Mouse (Mus musculus): Measurements from ENCODE around the gene Idh3a. TPM values are rescaled to one million over a fixed set of nuclear protein-coding genes. Genes with fewer than 3 reads are reported as not detected.
A peak's percentile ranks its signal among the peaks of the same experiment; 100 is the strongest.
"Not testable (repeated sequence)": the region's sequence is repeated elsewhere in the genome, so short reads cannot be mapped to it uniquely, and the experiment has no call there.

Idh3a gene
- polyA plus RNA-seq, 1 experiment from 2014 or later, result 122 TPM

GRCm38 (mm10) chr9:54583712-54584111 lies 2.4 kb upstream of the Idh3a start:
- H3K9ac ChIP-seq (ENCODE audit: low read length), result no peak overlapping the region
- H3K9me3 ChIP-seq (ENCODE audit: control insufficient read depth, low read length), result no peaks in the 10 kb centered on the region
- no peak overlapping the region for H3K27ac ChIP-seq (ENCODE audit: low read depth, low read length)
- ATAC-seq (ENCODE audit: low FRiP score) (no peak), DNase-seq (ENCODE audit: low spot score, missing footprints) (no peak)
- H3K27me3 ChIP-seq (ENCODE audit: control insufficient read depth, insufficient read depth, low read length), result no peaks in the 10 kb centered on the region
- WGBS, result 70% methylated on average over 1 of the region's 1 CpGs
- H3K36me3 ChIP-seq (ENCODE audit: control insufficient read depth, insufficient read depth, low read length), result no peaks in the 10 kb centered on the region
- no peak overlapping the region for H3K4me2 ChIP-seq
- H3K4me1 ChIP-seq (ENCODE audit: control insufficient read depth, insufficient read depth, low read length), result peaks cover 6% of the 10 kb centered on the region; the same call in 1 of the 2 replicates
- no peak overlapping the region for H3K4me3 ChIP-seq (ENCODE audit: low read depth, low read length)

- 86% methylated on average over 2 of the region's 2 CpGs for WGBS
- not testable (repeated sequence) for DNase-seq (ENCODE audit: low spot score, missing footprints); H3K36me3 ChIP-seq (ENCODE audit: control insufficient read depth, insufficient read depth, low read length); H3K4me1 ChIP-seq (ENCODE audit: control insufficient read depth, insufficient read depth, low read length); H3K9me3 ChIP-seq (ENCODE audit: control insufficient read depth, low read length); H3K27me3 ChIP-seq (ENCODE audit: control insufficient read depth, insufficient read depth, low read length); H3K4me3 ChIP-seq (ENCODE audit: low read depth, low read length); H3K9ac ChIP-seq (ENCODE audit: low read length); ATAC-seq (ENCODE audit: low FRiP score); H3K27ac ChIP-seq (ENCODE audit: low read depth, low read length); H3K4me2 ChIP-seq
These were observed 2.0 kb upstream of the Idh3a start for GRCm38 (mm10) chr9:54584127-54584526.

- Histone ChIP-seq H3K4me3 (ENCODE audit: low read depth, low read length) (peak overlapping the region; percentile 77), H3K27ac (ENCODE audit: low read depth, low read length) (no peak overlapping the region), H3K4me2 (peak overlapping the region; percentile 42), H3K27me3 (ENCODE audit: control insufficient read depth, insufficient read depth, low read length) (no peaks in the 10 kb centered on the region), H3K4me1 (ENCODE audit: control insufficient read depth, insufficient read depth, low read length) (peaks cover 6% of the 10 kb centered on the region; the same call in 1 of the 2 replicates), H3K36me3 (ENCODE audit: control insufficient read depth, insufficient read depth, low read length) (no peaks in the 10 kb centered on the region), H3K9me3 (ENCODE audit: control insufficient read depth, low read length) (no peaks in the 10 kb centered on the region), H3K9ac (ENCODE audit: low read length) (peak overlapping the region; percentile 52)
- DNase-seq (ENCODE audit: low spot score, missing footprints) (no peak), ATAC-seq (ENCODE audit: low FRiP score) (peak; percentile 47)
- WGBS, result 32% methylated on average over 5 of the region's 5 CpGs
These were observed 315 bp upstream of the Idh3a start for GRCm38 (mm10) chr9:54585839-54586198.

GRCm38 (mm10) chr9:54587863-54588262 lies 1.7 kb downstream of the Idh3a start:
- DNase-seq (ENCODE audit: low spot score, missing footprints) (no peak), ATAC-seq (ENCODE audit: low FRiP score) (no peak)
- H3K27me3 ChIP-seq (ENCODE audit: control insufficient read depth, insufficient read depth, low read length), result no peaks in the 10 kb centered on the region
- H3K27ac ChIP-seq (ENCODE audit: low read depth, low read length), result no peak overlapping the region
- no peak overlapping the region for H3K4me2 ChIP-seq
- peaks cover 6% of the 10 kb centered on the region; the same call in 1 of the 2 replicates for H3K4me1 ChIP-seq (ENCODE audit: control insufficient read depth, insufficient read depth, low read length)
- H3K9me3 ChIP-seq (ENCODE audit: control insufficient read depth, low read length), result no peaks in the 10 kb centered on the region
- 36% methylated on average over 4 of the region's 4 CpGs for WGBS
- H3K36me3 ChIP-seq (ENCODE audit: control insufficient read depth, insufficient read depth, low read length), result peaks cover 6% of the 10 kb centered on the region; the same call in 1 of the 2 replicates
- H3K9ac ChIP-seq (ENCODE audit: low read length), result no peak overlapping the region
- no peak overlapping the region for H3K4me3 ChIP-seq (ENCODE audit: low read depth, low read length)

GRCm38 (mm10) chr9:54593652-54594051 lies 7.5 kb downstream of the Idh3a start:
- H3K27me3 ChIP-seq (ENCODE audit: control insufficient read depth, insufficient read depth, low read length); H3K27ac ChIP-seq (ENCODE audit: low read depth, low read length); H3K9me3 ChIP-seq (ENCODE audit: control insufficient read depth, low read length); DNase-seq (ENCODE audit: low spot score, missing footprints); H3K4me3 ChIP-seq (ENCODE audit: low read depth, low read length); ATAC-seq (ENCODE audit: low FRiP score); H3K9ac ChIP-seq (ENCODE audit: low read length); H3K4me1 ChIP-seq (ENCODE audit: control insufficient read depth, insufficient read depth, low read length); H3K4me2 ChIP-seq: not testable (repeated sequence)
- peaks cover 15% of the 10 kb centered on the region for H3K36me3 ChIP-seq (ENCODE audit: control insufficient read depth, insufficient read depth, low read length)
- WGBS, result 69% methylated on average over 4 of the region's 4 CpGs

- Histone ChIP-seq H3K27ac (ENCODE audit: low read depth, low read length) (no peak overlapping the region), H3K4me1 (ENCODE audit: control insufficient read depth, insufficient read depth, low read length) (no peaks in the 10 kb centered on the region), H3K36me3 (ENCODE audit: control insufficient read depth, insufficient read depth, low read length) (peaks cover 24% of the 10 kb centered on the region), H3K4me2 (no peak overlapping the region), H3K4me3 (ENCODE audit: low read depth, low read length) (no peak overlapping the region), H3K9me3 (ENCODE audit: control insufficient read depth, low read length) (no peaks in the 10 kb centered on the region), H3K9ac (ENCODE audit: low read length) (no peak overlapping the region), H3K27me3 (ENCODE audit: control insufficient read depth, insufficient read depth, low read length) (no peaks in the 10 kb centered on the region)
- ATAC-seq (ENCODE audit: low FRiP score) (no peak), DNase-seq (ENCODE audit: low spot score, missing footprints) (no peak)
- 94% methylated on average over 15 of the region's 15 CpGs for WGBS
These were observed 10.8 kb downstream of the Idh3a start for GRCm38 (mm10) chr9:54596752-54597465.

GRCm38 (mm10) chr9:54602386-54602785 lies 16.3 kb downstream of the Idh3a start:
- Histone ChIP-seq H3K4me3 (ENCODE audit: low read depth, low read length) (no peak overlapping the region), H3K36me3 (ENCODE audit: control insufficient read depth, insufficient read depth, low read length) (peaks cover 14% of the 10 kb centered on the region; the same call in 1 of the 2 replicates), H3K27ac (ENCODE audit: low read depth, low read length) (no peak overlapping the region), H3K27me3 (ENCODE audit: control insufficient read depth, insufficient read depth, low read length) (no peaks in the 10 kb centered on the region), H3K4me1 (ENCODE audit: control insufficient read depth, insufficient read depth, low read length) (no peaks in the 10 kb centered on the region), H3K9ac (ENCODE audit: low read length) (peak overlapping the region; percentile 17; the same call in 1 of the 2 replicates), H3K9me3 (ENCODE audit: control insufficient read depth, low read length) (no peaks in the 10 kb centered on the region), H3K4me2 (no peak overlapping the region)
- ATAC-seq (ENCODE audit: low FRiP score) (no peak), DNase-seq (ENCODE audit: low spot score, missing footprints) (no peak)
- WGBS, result 73% methylated on average over 2 of the region's 2 CpGs

- H3K4me2 ChIP-seq, result no peak overlapping the region
- DNase-seq (ENCODE audit: low spot score, missing footprints) (no peak), ATAC-seq (ENCODE audit: low FRiP score) (no peak)
- H3K9me3 ChIP-seq (ENCODE audit: control insufficient read depth, low read length), result no peaks in the 10 kb centered on the region
- H3K36me3 ChIP-seq (ENCODE audit: control insufficient read depth, insufficient read depth, low read length), result peaks cover 11% of the 10 kb centered on the region; the same call in 1 of the 2 replicates
- H3K4me3 ChIP-seq (ENCODE audit: low read depth, low read length), result no peak overlapping the region
- H3K4me1 ChIP-seq (ENCODE audit: control insufficient read depth, insufficient read depth, low read length), result no peaks in the 10 kb centered on the region
- WGBS, result 54% methylated on average over 7 of the region's 7 CpGs
- no peaks in the 10 kb centered on the region for H3K27me3 ChIP-seq (ENCODE audit: control insufficient read depth, insufficient read depth, low read length)
- H3K27ac ChIP-seq (ENCODE audit: low read depth, low read length), result no peak overlapping the region
- H3K9ac ChIP-seq (ENCODE audit: low read length), result peak overlapping the region; percentile 17; the same call in 1 of the 2 replicates
These were observed 16.8 kb downstream of the Idh3a start for GRCm38 (mm10) chr9:54602916-54603315.

GRCm38 (mm10) chr9:54604131-54604654 lies 18.1 kb downstream of the Idh3a start:
- Histone ChIP-seq H3K4me1 (ENCODE audit: control insufficient read depth, insufficient read depth, low read length) (no peaks in the 10 kb centered on the region), H3K9me3 (ENCODE audit: control insufficient read depth, low read length) (no peaks in the 10 kb centered on the region), H3K4me2 (no peak overlapping the region), H3K9ac (ENCODE audit: low read length) (no peak overlapping the region), H3K27me3 (ENCODE audit: control insufficient read depth, insufficient read depth, low read length) (no peaks in the 10 kb centered on the region), H3K36me3 (ENCODE audit: control insufficient read depth, insufficient read depth, low read length) (peaks cover 11% of the 10 kb centered on the region; the same call in 1 of the 2 replicates), H3K4me3 (ENCODE audit: low read depth, low read length) (no peak overlapping the region), H3K27ac (ENCODE audit: low read depth, low read length) (no peak overlapping the region)
- ATAC-seq (ENCODE audit: low FRiP score) (no peak), DNase-seq (ENCODE audit: low spot score, missing footprints) (no peak)
- 75% methylated on average over 5 of the region's 5 CpGs for WGBS

Measured in midbrain, embryonic 11.5 days (tissue).